10 mouse cellular contexts compared by ENCODE assay signal in the genomic region with DNA sequence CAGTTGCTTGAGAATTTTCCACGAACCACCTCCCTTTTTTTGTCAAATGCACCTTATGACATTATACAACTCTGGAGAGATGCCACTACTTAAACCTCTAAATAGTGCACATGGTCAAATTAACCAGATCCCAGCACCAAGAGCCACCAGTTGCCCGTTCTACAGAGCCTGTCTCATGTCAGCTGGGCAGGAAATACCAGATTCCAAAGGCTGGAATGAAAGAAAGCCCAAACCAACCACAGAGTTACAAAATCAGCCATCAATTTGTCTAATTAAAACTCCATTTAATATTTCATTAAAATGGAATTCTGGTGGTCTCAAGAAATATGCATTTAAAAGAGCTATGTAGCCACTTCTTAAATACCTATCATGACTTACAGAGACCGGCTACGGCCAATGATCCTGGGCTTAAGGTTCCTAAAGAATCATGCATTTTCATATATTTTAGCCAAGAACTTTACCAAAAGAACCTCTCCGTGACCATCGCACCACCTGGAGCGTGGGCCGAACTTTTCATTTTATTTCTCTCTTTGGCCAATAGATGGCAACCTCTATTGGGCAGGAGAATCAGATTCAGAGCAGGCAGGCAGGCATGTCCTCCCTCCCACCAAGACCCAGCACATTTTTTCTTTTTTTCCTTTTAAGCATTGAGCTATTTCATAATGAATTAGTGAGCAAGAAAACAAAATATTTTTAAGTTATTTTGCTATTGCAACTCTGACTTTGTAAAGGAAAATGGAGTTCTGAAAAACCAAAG. TPM values are rescaled to one million over a fixed set of nuclear protein-coding genes. Genes with fewer than 3 reads are reported as not detected.
DNase-seq lines count a peak whose midpoint lies in the region; ATAC-seq and TF ChIP-seq lines count a peak whose summit lies in the region.
"Had no signal": no experiment of that assay in that cellular context is flagged by ENCODE, and none has a peak within 500 bp of the region (broad histone marks: within the 10 kb centered on the region; RNA-seq: fewer than 3 reads in every experiment).

No protein-coding gene starts in this region.

- H3K27ac ChIP-seq in liver, adult 2 months (replicated peaks; ENCODE audit: insufficient read depth, low read depth, low read length), result no peak overlapping the region
- no peak overlapping the region for H3K27ac ChIP-seq in liver, embryonic 11.5 days (ENCODE audit: low read depth, low read length)
- H3K27ac ChIP-seq: limb, embryonic 15.5 days had no signal

- in situ Hi-C loops in Patski (cut with MboI; ENCODE audit: low pct_unique_long_range_greater_than_20kb), result loop anchor here (10.0 to 25.0 kb wide), 3 partner anchors 839 to 1152 kb away; no protein-coding TSS in a partner anchor

- no peak overlapping the region for H3K4me2 ChIP-seq in liver, embryonic 11.5 days
- H3K4me2 ChIP-seq in myocyte (ENCODE audit: low read depth), result peak overlapping the region; percentile 44
- H3K4me2 ChIP-seq: limb, embryonic 15.5 days had no signal

- peak; percentile 36; the same call in 1 of the 2 replicates for TF ChIP-seq CTCF in liver, adult 2 months (IDR thresholded peaks at IDR 0.05; ENCODE audit: low read depth, low read length)
- TF ChIP-seq CTCF in Patski (IDR thresholded peaks at IDR 0.05), result peak; percentile 82

- peaks cover 30% of the 10 kb centered on the region for H3K4me1 ChIP-seq in liver, adult 2 months (ENCODE audit: control insufficient read depth, insufficient read depth, low read length)
- peaks cover 14% of the 10 kb centered on the region; the same call in 1 of the 2 replicates for H3K4me1 ChIP-seq in liver, embryonic 11.5 days (replicated peaks; ENCODE audit: control insufficient read depth, insufficient read depth, low read length)

- CTCF ChIA-PET in Patski (lab: Charles Lee), result interaction anchor here (0.7 to 2.9 kb wide), 9 partner anchors 16 to 191 kb away, joined by 3 to 9 read pairs (median 3); no protein-coding TSS in a partner anchor

- WGBS in liver, adult 2 months, result 51% methylated on average over 8 of the region's 8 CpGs
- 67% methylated on average over 8 of the region's 8 CpGs for WGBS in liver, embryonic 11.5 days

- H3ac ChIP-seq in myocyte (ENCODE audit: control insufficient read depth, insufficient read length), result no peak overlapping the region

- H3K79me2 ChIP-seq in liver, adult 2 months (ENCODE audit: control insufficient read depth, insufficient read depth, low read length), result peaks cover 43% of the 10 kb centered on the region
- peaks cover 91% of the 10 kb centered on the region for H3K79me2 ChIP-seq in myocyte (ENCODE audit: control insufficient read depth, insufficient read depth)

- POLR2A ChIA-PET in Patski (lab: Charles Lee), result interaction anchor here (1.5 kb wide), 1 partner anchor 32 kb away, joined by 7 read pairs; no protein-coding TSS in a partner anchor

- no peaks in the 10 kb centered on the region for H3K36me3 ChIP-seq in liver, adult 2 months (ENCODE audit: control insufficient read depth, insufficient read depth, low read length)
- H3K36me3 ChIP-seq in liver, embryonic 11.5 days (ENCODE audit: control insufficient read depth, insufficient read depth, low read length), result no peaks in the 10 kb centered on the region
- no peaks in the 10 kb centered on the region for H3K36me3 ChIP-seq in myocyte (ENCODE audit: control insufficient read depth, insufficient read depth)
- H3K36me3 ChIP-seq: limb, embryonic 15.5 days had no signal

- no peak for TF ChIP-seq POLR2A in liver, adult 2 months (IDR thresholded peaks at IDR 0.05; ENCODE audit: extremely low read depth, insufficient read depth, low read length)
- TF ChIP-seq POLR2A in myocyte (IDR thresholded peaks at IDR 0.05; ENCODE audit: insufficient read length, low read depth), result no peak

- H3K9me3 ChIP-seq in liver, embryonic 11.5 days (ENCODE audit: control insufficient read depth, low read length), result no peaks in the 10 kb centered on the region
- H3K9me3 ChIP-seq: limb, embryonic 15.5 days had no signal

- H3K9ac ChIP-seq in liver, adult 2 months (ENCODE audit: low read depth, low read length), result no peak overlapping the region
- no peak overlapping the region for H3K9ac ChIP-seq in liver, embryonic 11.5 days (ENCODE audit: low read depth, low read length)
- H3K9ac ChIP-seq: limb, embryonic 15.5 days had no signal

- no peak; the same call in 1 of the 2 replicates for ATAC-seq in liver, embryonic 11.5 days (replicated peaks; ENCODE audit: low FRiP score)
- peak; percentile 67 for ATAC-seq in Patski

- peak; percentile 42 for DNase-seq in embryo, embryonic 10 days (ENCODE audit: low spot score)
- no peak for DNase-seq in embryo, embryonic 9.5 days (ENCODE audit: extremely low spot score)
- no peak for DNase-seq in liver, adult 2 months (ENCODE audit: extremely low read depth, low read depth, low spot score)
- DNase-seq in liver, embryonic 11.5 days (ENCODE audit: low spot score), result no peak
- peak; percentile 57 for DNase-seq in Patski (ENCODE audit: low read depth, low spot score)
- DNase-seq in natural killer cell, adult 2 months (ENCODE audit: low spot score in 2 of 2), result no peak
- DNase-seq in right cerebral cortex, postnatal 4 days, result no peak
- DNase-seq: kidney, adult 11 months had no signal

- H3K4me3 ChIP-seq in liver, adult 2 months (ENCODE audit: insufficient read depth, low read depth, low read length), result no peak overlapping the region
- no peak overlapping the region for H3K4me3 ChIP-seq in liver, embryonic 11.5 days (ENCODE audit: low read depth, low read length)
- H3K4me3 ChIP-seq in myocyte, result no peak overlapping the region
- H3K4me3 ChIP-seq: limb, embryonic 15.5 days had no signal

- no peaks in the 10 kb centered on the region for H3K27me3 ChIP-seq in liver, adult 2 months (ENCODE audit: control insufficient read depth, insufficient read depth, low read length)
- H3K27me3 ChIP-seq in liver, embryonic 11.5 days (replicated peaks; ENCODE audit: control insufficient read depth, insufficient read depth, low read length), result no peaks in the 10 kb centered on the region
- H3K27me3 ChIP-seq in Patski, result no peaks in the 10 kb centered on the region
- no peaks in the 10 kb centered on the region for H3K27me3 ChIP-seq in myocyte (ENCODE audit: control insufficient read depth, insufficient read depth, insufficient read length)
- H3K27me3 ChIP-seq: limb, embryonic 15.5 days had no signal

TF ChIP-seq in myocyte, 11 proteins besides CTCF, POLR2A, EP300 and RAD21:
- TF ChIP-seq MYOD1 (IDR thresholded peaks at IDR 0.05; ENCODE audit: control insufficient read depth in 1 of 3, insufficient read length in 2 of 3, low read depth in 2 of 3) (peak in 1 of 3 experiments; percentile 34), TCF12 (IDR thresholded peaks at IDR 0.05; ENCODE audit: insufficient read depth, poor library complexity, severe bottlenecking) (peak; percentile 6), TCF3 (IDR thresholded peaks at IDR 0.05; ENCODE audit: insufficient read length, low read depth) (no peak), POLR2AphosphoS2 (IDR thresholded peaks at IDR 0.05; ENCODE audit: insufficient read length, low read depth) (no peak)

RNA-seq across cellular contexts. Expression of a gene that starts 32.5 kb away (rescaled TPM):
- total RNA-seq in liver, adult 2 months (2014; rRNA removed), result 35.5 and 38.4 TPM in 2 replicates
- 11.9 and 12.2 TPM in 2 replicates for polyA plus RNA-seq in liver, adult 2 months (2012; rRNA removed)
- polyA plus RNA-seq in liver, embryonic 11.5 days (2014; fragmentation: Nextera tagmentation; extraction: Ambion mirVana), result 18.7 and 21.5 TPM in 2 replicates
- polyA plus RNA-seq in Patski (2021), result 31.1 TPM
- polyA plus RNA-seq in myocyte (2012; fragmentation: generic; extraction: Trizol), result 6.8 TPM

Comparison
In these comparisons a context has a peak if more than half of its experiments do, and no peak if none do; other contexts are left out.
1. DNase-seq: peak in embryo, embryonic 10 days (single experiment) and Patski (single experiment); none in embryo, embryonic 9.5 days (single experiment), liver, adult 2 months (single experiment), liver, embryonic 11.5 days (single experiment), natural killer cell, adult 2 months (0 of 2) and right cerebral cortex, postnatal 4 days (single experiment).